Mouse (Mus musculus) heart, adult 11 months (tissue): ENCODE results near the gene Vmn1r168.
"Not testable (repeated sequence)": the region's sequence is repeated elsewhere in the genome, so short reads cannot be mapped to it uniquely, and the experiment has no call there.

Experiments
- DNase-seq: peaks from one replicate; pipeline ENCODE4 v3.0.0; 2022

Vmn1r168 gene

GRCm38 (mm10) chr7:23539432-23539831, at the start of gene Vmn1r168:
Vmn1r168 (plus strand) TSS chr7:23539732.
- DNase-seq: not testable (repeated sequence)

DNA sequence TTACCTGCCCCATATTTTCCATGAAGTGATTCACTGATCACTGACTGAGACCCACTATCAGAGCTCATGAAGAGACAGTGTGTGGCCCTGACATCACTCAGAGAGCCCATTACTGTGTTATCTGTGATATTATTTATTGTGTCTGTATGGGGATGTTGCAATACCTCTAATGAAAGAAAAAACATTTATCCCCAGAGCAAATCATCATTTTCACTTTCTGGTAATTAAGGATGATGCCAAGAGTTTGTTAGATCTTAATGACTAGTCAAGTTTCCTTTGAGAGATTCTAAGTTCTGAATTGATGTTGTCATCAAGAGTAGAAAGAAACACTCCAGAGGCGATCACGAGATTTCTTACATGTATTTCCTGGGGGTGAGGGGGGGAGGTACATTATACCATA, 32.4 kb upstream of the Vmn1r168 start, which contains the start of gene Vmn1r167:
TSS of gene Vmn1r167 (minus strand) at position 101 of the 400 bp plus-strand sequence.
- not testable (repeated sequence) for DNase-seq

DNA sequence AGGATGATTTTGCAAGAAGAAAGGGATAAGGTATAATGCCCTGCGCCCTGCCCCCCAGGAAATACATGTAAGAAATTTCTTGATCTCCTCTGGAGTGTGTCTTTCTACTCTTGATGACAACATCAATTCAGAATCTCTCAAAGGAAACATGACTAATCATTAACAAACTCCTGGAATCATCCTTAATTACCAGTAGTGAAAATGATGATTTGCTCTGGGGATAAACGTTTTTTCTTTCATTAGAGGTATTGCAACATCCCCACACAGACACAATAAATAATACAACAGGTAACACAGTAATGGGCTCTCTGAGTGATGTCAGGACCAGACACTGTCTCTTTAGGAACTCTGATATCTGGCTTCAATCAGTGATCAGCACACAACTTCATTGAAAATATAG, 35.7 kb downstream of the Vmn1r168 start, which contains the start of gene Vmn1r169:
TSS of gene Vmn1r169 (plus strand) at position 301 of the 400 bp plus-strand sequence.
- not testable (repeated sequence) for DNase-seq
